Mouse (Mus musculus): ENCODE measurements around the gene Kdm2b.
A peak's percentile ranks its signal among the peaks of the same experiment; 100 is the strongest.

The Kdm2b gene

GRCm38 (mm10) chr5:123011705-123012104 lies 22.1 kb upstream of the Kdm2b start:
- DNase-seq (ENCODE audit: extremely low spot score), result no peak

DNA sequence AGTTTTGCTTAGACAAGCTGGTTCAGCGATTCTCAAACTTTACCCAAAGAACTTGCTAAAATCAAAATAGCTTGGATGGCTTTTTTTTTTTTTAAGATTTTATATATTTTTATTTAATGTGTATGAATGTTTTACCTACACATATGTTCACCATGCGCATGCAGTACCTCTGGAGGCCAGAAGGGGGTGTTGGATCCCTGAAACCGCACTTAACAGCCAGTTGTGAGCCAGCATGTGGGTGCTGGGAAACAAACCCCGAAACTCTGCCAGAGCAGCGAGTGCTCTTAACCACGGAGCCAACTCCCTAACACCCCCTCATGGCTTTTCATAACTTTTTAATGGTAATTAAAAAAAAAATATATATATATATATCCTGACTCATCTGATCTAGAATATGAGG lies 21.2 kb upstream of the Kdm2b start:
- DNase-seq (ENCODE audit: extremely low spot score), result no peak

DNA sequence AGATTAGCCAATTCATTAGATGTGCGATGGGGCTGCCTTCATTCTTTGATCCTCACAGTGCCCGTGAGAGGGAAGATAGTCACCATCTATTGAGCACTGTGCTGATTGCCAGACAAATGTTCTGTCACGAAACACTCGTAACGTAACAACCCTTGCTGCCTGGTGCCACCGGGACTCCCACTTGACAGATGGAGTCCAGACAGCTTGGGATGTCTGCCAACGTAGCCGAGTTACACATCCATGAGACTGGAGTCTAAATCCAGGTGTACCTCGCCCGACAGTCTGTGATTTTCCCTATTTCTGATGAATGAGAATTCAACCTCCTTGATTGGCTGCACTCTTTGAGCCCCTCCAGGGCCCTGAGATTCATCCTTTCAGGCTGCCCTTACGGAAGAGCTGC lies 20.2 kb upstream of the Kdm2b start:
- no peak for DNase-seq (ENCODE audit: extremely low spot score)

GRCm38 (mm10) chr5:123008877-123009493 lies 19.4 kb upstream of the Kdm2b start:
- no peak for DNase-seq (ENCODE audit: extremely low spot score)

- DNase-seq (ENCODE audit: extremely low spot score), result no peak
Measured at GRCm38 (mm10) chr5:123005716-123006592, 16.3 kb upstream of the Kdm2b start.

DNA sequence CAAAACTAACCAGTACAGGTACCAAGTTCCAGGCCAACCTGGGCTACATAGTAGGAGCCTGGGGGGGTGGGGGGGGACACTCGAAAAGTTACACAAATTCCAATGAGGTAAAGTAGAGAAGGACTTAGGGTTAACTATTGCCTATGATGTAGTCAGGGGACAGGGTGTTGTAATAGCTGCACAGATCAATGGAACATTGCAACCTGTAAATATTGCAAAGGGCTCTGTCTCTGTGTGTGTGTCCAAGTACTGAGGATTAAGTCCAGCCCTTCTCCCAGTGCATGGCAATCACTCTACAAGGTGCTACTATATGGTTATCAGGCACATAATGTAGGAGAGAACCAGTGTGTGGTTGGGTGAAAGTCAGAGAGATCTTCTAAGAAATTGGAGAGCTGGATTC lies 11.3 kb upstream of the Kdm2b start:
- DNase-seq (ENCODE audit: extremely low spot score), result no peak

- no peak for DNase-seq (ENCODE audit: extremely low spot score)
Measured at GRCm38 (mm10) chr5:122997205-122998204, 7.9 kb upstream of the Kdm2b start.

DNA sequence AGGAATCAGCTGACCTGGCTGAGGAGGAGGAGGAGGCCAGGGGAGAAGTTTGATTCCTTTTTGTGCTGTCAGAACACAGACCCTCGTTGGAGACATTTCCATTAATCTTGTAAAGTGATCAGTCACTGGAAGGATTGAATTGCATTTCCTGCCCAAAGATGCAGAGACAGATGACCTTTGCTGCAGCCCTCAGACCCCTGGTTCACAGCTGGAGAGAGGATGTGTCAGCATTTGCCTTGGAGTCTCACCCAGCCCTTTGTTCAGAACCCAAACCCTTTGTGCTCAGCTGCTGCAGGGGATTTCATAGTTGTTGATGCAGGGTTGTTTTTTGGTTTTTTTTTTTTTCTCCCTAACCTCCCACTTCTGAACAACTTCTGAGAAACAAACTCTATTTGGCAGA lies 5.3 kb upstream of the Kdm2b start:
- DNase-seq (ENCODE audit: extremely low spot score), result no peak

DNA sequence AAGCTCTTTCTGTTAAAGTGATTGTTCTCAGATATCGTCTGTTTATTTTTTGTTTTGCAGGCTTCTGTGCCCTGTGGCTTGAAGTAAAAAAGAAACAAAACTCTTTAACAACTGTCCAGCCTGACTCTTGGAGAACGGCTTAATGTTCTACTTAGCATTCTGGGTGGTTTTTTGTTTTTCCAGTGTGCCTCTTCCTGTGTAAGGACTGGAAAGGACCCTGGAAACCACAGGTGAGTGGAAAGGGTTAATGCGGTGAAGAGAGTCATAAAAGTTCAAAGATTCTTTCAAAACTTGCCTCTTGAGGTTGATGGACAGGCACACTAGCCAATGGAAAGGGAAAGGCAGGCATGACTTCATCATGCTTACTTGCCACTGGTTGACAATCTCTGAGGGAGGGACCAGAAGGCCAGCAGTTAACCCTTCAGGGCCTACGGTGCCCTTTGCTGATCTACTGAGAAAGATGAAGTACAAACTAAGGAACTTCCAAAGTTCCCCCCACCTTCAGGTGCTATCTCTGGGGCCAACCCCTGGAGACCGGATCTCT lies 4.8 kb upstream of the Kdm2b start:
- peak; percentile 95 for DNase-seq (ENCODE audit: extremely low spot score)

GRCm38 (mm10) chr5:122993811-122994210 lies 4.2 kb upstream of the Kdm2b start:
- no peak for DNase-seq (ENCODE audit: extremely low spot score)

DNA sequence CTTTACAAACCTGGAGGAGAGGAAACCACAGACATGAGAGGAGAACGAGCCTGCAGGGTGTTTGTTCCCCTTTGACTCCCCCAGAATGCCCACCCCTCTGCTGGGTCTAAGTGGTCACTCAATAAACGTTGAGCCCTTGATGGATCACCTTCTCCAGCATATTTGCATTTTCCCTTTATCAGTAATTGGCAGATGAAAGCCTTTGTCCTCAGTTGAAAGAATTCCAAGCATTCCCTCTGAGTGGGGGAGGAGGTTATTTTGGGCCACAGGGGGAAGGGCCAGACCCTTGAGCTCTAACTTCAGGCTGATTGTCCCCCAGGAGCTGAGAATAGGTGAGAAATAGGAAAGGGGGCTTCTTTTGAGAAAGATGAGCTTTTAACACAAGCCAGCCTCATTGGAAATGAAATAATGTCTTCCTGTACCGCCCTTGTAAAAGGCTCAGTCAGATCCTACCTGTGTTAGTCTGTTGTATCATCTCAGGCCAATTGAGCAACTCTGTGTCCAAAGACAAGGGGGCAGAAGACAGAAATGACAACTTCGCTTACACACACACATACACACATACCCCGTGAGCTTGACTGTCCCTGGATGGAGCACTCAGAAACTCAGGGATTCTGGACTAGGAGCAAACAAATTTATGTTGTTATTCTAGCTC lies 1.9 kb upstream of the Kdm2b start:
- peak; percentile 70 for DNase-seq (ENCODE audit: extremely low spot score)

DNA sequence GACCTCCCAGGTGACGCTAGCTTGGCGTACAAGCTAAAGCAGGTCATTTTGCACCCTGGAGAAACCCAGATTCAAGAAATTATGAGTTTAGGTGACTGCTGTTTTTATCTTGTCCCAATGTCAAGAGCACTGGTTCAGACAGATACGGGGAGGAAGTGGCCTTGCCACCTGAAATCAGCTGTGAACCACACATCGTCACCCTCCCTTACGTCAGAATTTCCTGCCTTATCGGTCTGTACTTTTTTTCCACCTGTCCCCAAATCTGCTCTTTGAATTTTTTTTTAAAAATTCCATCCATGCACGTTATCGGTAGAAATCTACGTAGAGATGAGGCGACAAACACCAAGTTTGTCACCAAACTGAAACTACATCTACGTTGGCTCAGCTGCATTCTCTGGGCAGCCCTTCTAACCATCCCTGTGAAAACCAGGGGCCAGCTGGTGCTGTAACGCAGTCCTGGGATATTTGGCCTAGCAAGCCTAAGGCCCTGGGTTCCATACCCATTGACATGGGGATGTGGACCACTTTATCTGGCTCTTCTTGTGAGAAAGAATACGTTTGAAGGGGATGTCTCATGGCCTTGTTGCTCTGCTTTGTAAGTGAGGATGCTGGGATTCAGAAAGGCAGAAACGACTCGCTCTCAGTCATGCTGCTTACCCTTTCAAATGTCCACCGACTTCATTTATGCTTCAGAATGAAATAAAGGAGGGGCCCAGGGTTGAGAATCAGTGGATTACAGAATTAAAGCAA lies 963 bp upstream of the Kdm2b start:
- DNase-seq (ENCODE audit: extremely low spot score), result peak; percentile 38

DNA sequence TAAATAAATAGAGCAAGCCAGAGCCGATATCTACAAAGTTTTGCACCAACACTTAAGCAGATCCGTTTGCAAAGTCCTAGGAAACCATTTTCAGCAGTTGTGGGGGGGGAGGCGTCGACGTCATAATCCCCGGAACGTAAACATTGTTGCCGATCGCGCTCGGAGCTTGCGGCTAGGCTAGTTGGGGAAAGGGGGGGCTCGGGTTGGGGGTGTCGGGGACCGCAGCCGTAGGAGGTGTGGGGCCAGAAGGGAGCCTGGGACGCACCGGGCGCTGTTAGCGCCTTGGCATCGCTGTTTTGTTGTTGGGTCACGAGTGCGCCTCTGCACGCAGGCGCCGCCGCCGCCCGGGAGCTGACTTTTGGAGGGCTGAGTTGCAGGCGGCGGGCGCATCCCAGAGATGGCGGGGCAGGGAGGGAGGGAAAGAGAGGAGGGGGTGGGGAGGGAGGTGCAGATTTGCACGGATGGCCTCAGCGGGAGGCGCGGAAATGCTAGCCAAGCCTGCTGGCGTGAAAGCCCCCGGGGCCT lies 560 bp downstream of the Kdm2b start:
- peak; percentile 89 for DNase-seq (ENCODE audit: extremely low spot score)

DNA sequence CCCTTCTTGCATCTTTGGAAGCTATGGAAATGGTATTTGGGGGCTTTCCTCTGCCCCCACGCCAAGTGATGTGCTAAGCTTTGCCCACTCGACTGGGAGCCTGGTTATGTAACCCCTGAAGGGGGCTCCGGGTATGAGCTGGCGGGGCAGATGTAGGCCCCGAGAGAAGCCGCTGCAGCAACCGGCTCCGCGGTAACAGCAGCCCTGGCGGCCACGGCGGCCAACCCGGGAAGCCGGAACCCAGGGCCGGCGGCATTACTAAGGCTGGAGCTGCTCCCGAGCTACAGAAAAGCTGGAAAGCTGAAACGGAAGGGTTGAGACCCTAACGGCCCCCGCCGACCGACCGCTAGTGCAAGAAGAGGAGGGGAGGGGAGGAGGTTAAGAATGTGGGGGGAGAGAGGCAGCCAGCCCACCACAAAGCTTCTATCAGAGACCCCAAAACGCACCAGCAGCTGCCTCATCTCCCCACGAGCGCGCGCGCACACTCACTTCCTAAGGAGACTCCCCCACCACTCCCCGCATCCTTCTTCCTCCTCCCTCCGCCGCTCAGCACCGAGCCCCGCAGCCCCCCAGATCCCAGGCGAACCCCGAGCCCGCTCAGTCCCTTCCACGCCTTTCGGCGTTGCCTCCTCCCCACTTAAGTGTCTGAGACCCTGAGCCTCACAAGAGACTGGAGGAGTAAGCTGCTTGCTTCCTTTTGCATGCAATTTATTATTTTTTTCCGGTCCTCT lies 1.4 kb downstream of the Kdm2b start:
- peak; percentile 69 for DNase-seq (ENCODE audit: extremely low spot score)

DNA sequence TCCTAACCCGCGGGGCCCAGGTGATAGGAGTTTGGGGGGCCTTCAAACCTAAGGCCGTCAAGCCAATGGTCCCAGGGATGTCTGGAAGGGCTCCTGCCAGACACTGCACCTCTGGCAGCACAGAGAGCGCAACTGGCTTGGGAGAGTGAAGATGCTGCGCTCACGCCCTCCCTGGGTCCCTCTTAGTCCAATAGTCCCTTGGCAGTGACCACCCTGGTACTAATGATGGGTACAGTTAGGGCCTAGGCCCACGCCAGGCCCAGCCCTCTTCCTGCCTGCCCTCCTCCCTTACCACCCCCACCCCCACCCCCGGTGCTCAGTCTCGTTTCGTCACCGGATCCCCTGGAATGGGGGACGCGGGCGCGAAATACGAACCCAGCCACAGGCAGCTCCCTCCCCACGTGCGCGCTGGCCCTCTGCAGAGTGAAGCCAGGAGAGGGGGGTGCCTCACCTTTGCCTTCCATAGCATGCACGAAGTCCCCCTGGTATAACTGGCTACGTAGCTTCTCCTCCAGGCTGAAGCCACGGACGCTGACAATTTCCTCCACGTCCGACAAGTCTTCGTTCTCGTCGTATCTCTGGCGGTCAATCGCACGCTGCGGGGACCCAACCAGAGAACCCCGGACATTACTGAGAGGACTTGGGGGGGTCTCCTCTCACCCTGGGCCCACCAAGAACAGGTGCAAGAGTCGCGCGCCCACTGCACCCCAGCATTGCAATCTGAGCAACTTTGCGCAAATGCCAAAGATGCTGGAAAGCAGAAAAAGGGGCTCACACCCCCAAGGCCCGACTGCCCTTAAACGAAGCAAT lies 2.2 kb downstream of the Kdm2b start:
- peak; percentile 65 for DNase-seq (ENCODE audit: extremely low spot score)

DNA sequence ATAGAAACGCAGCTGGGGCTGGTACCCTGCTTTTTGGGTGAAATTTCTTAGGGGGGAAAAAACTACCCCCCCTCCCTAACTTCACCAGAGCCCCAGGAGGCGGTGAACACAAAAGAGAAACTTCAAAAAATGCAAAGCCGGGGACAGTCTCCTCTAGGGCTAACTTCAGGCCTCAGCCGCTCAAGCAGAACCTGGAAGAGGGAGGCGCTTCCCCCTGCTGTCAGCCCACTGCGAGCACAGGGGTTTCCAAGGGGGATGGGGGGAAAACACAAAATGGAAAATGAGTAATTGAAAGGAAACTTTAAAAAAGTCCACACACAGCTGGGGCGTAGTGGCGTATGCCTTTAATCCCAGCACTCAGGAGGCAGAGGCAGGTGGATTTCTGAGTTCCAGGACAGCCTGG lies 3.5 kb downstream of the Kdm2b start:
- peak; percentile 39 for DNase-seq (ENCODE audit: extremely low spot score)

- DNase-seq (ENCODE audit: extremely low spot score), result no peak
Measured at GRCm38 (mm10) chr5:122985276-122985675, 4.3 kb downstream of the Kdm2b start.

DNA sequence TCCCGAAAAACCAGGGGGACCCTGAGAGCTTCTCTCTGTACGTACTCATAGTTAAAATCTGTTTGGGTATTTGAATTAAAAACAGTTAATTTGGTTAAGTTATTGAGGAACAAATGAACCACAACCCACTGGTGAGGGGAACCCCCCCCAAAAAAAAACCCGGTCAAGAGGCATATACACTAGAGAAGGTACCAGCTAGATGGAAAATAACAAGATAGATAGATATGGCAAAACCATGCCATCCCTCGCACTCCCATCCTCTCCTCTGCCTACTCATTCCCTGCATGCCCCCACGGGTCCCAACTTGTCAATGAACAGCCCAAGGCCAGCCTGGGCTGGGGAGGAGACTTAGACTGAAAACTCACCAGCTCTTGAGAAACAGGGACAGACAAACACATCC lies 5.1 kb downstream of the Kdm2b start:
- no peak for DNase-seq (ENCODE audit: extremely low spot score)

DNA sequence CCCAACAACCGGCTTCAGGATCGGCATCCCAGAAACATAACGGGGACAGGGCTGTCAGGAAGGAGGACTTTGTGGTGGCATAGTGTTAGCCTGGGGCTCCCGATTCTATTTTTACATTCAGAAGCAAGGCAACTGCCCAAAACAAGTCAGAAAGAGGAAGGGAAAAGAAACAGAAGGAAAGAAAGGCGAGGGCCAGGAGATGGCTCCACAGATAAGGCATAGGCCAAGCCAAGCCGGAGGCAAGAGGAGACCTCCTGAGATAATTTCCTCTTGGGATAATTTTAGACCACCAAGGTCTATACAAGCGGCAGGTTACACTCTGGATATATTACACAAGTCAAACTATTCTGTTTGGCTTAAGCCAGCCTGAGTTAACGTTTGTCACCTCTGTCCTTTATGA lies 10.7 kb downstream of the Kdm2b start:
- DNase-seq (ENCODE audit: extremely low spot score), result no peak

Data from embryo, embryonic 9.5 days (tissue).